Mouse (Mus musculus): ENCODE results near the gene Dnah1. TPM values are rescaled to one million over a fixed set of nuclear protein-coding genes. Genes with fewer than 3 reads are reported as not detected.

Dnah1 gene
- total RNA-seq, 2 experiments from 2014 or later, result 4.6 to 5.8 TPM

DNA sequence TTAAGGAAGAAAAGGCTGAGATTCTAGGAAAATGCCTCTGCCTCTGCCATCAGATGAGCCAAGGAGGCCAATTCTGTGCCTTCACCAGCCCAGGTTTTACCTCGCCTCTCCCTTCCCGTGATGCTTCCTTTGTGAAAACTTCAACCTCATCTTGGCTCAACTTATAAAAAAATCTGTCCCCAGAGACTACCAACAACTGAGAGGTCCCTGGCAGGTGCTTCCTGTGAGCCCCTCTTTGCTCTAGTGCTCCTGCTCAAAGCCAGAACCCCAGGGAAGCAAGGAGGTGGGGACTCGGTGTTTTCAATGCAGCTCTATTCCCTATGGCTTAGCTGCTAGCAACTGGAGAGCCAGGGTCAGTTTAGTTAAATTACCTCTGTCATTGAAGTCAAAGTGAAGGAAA is 10.5 kb downstream of the Dnah1 start:
- H3K27ac ChIP-seq, result no peak overlapping the region
- intact Hi-C loops (cut with DNase I), result no loop called here
- no peak overlapping the region for H3K4me3 ChIP-seq
- no peak for TF ChIP-seq CTCF (IDR thresholded peaks at IDR 0.05)
- no peak for DNase-seq (ENCODE audit: extremely low spot score in 1 of 2, low spot score in 2 of 2)

- DNase-seq (ENCODE audit: extremely low spot score in 1 of 2, low spot score in 2 of 2), result no peak
- intact Hi-C loops (cut with DNase I), result no loop called here
Observed at GRCm38 (mm10) chr14:31285728-31286127, 38.0 kb downstream of the Dnah1 start.

DNA sequence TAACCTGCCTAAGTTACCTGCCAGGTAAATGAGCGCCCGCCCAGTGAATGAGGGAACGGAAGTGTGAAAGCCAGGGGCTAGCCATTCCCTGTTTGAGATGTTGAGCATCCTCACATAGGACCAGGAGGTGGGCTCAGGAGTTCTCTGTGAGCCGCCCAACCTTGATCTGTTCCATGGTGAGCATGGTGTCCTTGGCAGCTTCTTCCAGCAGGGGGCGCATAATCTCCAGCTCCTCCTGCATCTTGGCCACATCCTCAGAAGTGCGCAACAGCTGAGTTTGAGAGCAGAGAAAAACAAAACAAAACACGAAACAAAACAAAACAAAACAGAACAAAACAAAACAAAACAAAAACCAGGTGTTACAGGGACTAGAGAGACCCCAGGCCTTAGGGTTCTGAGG is 51.5 kb downstream of the Dnah1 start:
- TF ChIP-seq CTCF (IDR thresholded peaks at IDR 0.05), result peak; percentile 92
- intact Hi-C loops (cut with DNase I), result loop anchor here (2.0 kb wide), 2 partner anchors 51 to 201 kb away; partner anchors contain the start of gene Dnah1
- Histone ChIP-seq H3K27ac (no peak overlapping the region), H3K4me3 (no peak overlapping the region)
- DNase-seq (ENCODE audit: extremely low spot score in 1 of 2, low spot score in 2 of 2), result peak; percentile 77 to 80

More at GRCm38 (mm10) chr14:31285728-31286127, 38.0 kb downstream of the Dnah1 start:
- Histone ChIP-seq H3K27ac (no peak overlapping the region), H3K4me3 (no peak overlapping the region)
- no peak for TF ChIP-seq CTCF (IDR thresholded peaks at IDR 0.05)

DNA sequence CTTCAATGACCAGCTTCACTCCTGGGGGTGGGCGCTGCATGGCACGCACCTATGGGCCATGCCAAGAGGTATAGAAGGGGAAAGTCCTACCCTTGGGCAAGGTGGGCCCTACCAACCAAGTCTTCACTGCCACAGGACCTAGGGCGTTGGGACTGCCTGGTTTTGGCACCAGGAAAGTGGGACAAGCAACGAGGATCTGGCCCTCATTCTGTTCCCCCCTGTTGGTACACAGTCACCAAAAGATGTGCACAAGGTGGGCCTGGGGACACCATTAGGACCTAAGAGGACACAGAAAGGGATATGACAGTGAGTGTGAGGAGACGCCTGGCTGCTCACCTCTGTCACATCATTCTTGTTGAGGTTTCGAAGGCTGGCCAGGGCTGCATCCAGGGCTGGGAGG is 52.6 kb downstream of the Dnah1 start:
- no peak for TF ChIP-seq CTCF (IDR thresholded peaks at IDR 0.05)

GRCm38 (mm10) chr14:31269456-31270100 is 54.1 kb downstream of the Dnah1 start:
- DNase-seq (ENCODE audit: extremely low spot score in 1 of 2, low spot score in 2 of 2), result peak; percentile 32 to 63
- Histone ChIP-seq H3K4me3 (peak overlapping the region; percentile 16; the same call in 1 of the 2 replicates), H3K27ac (peak overlapping the region; percentile 93)
- no peak for TF ChIP-seq CTCF (IDR thresholded peaks at IDR 0.05)
- intact Hi-C loops (cut with DNase I), result loop anchor here (2.0 kb wide), 1 partner anchor 67 kb away; the partner anchor contains the start of gene Capn7

More for the DNA sequence above, 52.6 kb downstream of the Dnah1 start:
- H3K27ac ChIP-seq, result no peak overlapping the region
- intact Hi-C loops (cut with DNase I), result loop anchor here (2.0 kb wide), 1 partner anchor 66 kb away; the partner anchor contains the start of gene Capn7
- H3K4me3 ChIP-seq, result no peak overlapping the region
- DNase-seq (ENCODE audit: extremely low spot score in 1 of 2, low spot score in 2 of 2), result no peak

DNA sequence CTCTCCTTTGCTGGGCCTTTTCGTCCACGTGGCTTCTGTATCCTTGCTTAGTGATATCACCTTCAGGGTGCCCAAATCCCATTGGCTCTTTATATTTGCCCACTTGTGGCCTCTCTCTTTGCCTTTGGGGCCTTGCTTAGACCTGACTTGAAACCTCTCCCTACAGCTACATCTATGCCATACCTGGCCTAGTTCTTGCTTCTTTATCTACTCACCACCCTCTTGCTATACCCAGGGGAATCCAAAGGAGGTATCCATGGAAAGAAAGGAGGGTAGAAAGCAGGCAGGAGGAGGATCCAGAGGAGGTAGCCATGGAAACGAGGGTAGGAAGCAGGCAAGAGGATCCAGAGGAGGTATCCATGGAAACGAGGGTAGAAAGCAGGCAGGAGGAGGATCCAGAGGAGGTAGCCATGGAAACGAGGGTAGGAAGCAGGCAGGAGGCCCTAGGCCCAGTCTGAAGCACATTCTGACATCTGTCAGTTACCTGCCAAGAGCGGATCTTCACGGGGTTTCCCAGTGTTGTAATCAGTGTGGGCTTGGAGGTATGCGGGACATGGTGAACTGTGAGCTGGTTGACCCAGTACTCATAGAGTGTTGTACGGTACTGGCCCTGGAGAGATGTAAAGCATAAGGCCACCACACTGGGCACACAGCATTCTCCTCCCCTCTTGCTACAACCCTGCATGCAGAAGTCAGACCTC is 55.2 kb downstream of the Dnah1 start:
- intact Hi-C loops (cut with DNase I), result no loop called here
- peak overlapping the region; percentile 16; the same call in 1 of the 2 replicates for H3K4me3 ChIP-seq
- no peak for TF ChIP-seq CTCF (IDR thresholded peaks at IDR 0.05)
- DNase-seq (ENCODE audit: extremely low spot score in 1 of 2, low spot score in 2 of 2), result peak; percentile 53 to 55
- peak overlapping the region; percentile 93 for H3K27ac ChIP-seq

- TF ChIP-seq CTCF (IDR thresholded peaks at IDR 0.05), result no peak
- intact Hi-C loops (cut with DNase I), result no loop called here
- Histone ChIP-seq H3K4me3 (no peak overlapping the region), H3K27ac (peak overlapping the region; percentile 93)
- DNase-seq (ENCODE audit: extremely low spot score in 1 of 2, low spot score in 2 of 2), result peak in 1 of 2 experiments; percentile 37
Observed at GRCm38 (mm10) chr14:31267649-31268048, 56.0 kb downstream of the Dnah1 start.

DNA sequence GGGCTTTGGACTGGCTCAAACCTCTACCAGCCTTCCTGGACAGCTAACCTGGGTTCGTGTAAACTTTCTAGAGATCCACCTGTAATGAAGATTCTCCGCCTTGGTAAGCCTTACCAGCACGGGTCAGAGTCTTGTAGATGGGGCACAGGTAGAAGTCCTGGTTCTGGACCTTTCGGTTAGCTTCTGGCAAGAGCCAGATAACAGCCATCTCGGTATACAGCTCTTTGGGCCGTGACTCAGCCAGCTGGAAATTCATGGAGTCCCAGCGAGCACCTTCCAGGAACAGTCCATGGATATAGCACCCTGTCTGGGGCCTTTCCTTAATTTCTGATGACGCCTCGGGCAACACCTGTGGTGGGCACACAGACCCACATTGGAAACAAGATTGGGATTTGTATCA is 62.8 kb downstream of the Dnah1 start:
- no peak for TF ChIP-seq CTCF (IDR thresholded peaks at IDR 0.05)
- intact Hi-C loops (cut with DNase I), result no loop called here

DNA sequence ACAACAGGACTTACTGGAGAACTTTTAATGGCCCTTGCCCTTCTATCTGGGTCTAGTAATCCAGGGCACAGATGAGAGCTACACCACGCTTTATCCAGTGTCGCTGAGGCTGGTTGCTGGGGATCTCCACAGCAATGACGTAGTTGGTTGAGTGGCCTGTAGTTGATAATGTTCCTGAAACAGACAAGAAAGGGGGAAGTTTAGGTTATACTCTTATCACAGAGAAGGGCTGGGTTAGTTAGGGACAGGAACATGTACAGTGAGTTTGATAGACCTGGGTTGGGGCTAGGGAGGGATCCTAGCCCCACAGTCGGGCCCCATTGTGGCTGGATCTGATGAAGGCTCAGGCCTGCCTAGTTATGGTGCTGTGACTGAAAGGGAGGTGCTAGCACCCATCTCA is 63.3 kb downstream of the Dnah1 start:
- H3K27ac ChIP-seq, result no peak overlapping the region
- no peak for DNase-seq (ENCODE audit: extremely low spot score in 1 of 2, low spot score in 2 of 2)
- H3K4me3 ChIP-seq, result no peak overlapping the region
- intact Hi-C loops (cut with DNase I), result no loop called here
- TF ChIP-seq CTCF (IDR thresholded peaks at IDR 0.05), result no peak

More for the DNA sequence above, 62.8 kb downstream of the Dnah1 start:
- H3K27ac ChIP-seq, result no peak overlapping the region
- no peak for DNase-seq (ENCODE audit: extremely low spot score in 1 of 2, low spot score in 2 of 2)
- H3K4me3 ChIP-seq, result no peak overlapping the region

DNA sequence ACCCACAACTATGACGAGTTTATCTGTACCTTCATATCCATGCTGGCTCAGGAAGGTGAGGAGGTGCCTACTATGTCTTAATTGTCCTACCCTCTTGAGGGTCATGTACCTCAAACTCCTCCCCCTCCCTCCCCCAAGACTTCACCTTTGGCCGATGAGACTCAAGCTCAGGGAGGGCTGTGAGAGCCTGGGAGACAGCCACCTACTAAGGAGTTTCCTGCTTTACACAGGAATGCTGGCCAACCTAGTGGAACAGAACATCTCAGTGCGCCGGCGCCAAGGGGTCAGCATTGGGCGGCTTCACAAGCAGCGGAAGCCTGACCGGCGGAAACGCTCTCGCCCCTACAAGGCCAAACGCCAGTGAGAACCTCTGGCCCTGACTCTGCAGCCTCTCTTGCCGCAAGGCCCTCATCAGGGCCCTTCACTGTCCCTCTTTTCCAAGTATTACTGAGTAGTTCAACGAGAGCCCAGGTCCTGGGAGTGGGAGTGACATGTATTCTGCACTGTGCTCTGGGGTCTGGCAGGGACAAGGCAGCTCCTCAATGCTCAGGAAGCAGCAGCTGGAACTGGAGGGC is 65.1 kb downstream of the Dnah1 start:
- H3K27ac ChIP-seq, result no peak overlapping the region
- DNase-seq (ENCODE audit: extremely low spot score in 1 of 2, low spot score in 2 of 2), result no peak
- intact Hi-C loops (cut with DNase I), result no loop called here
- no peak overlapping the region for H3K4me3 ChIP-seq
- TF ChIP-seq CTCF (IDR thresholded peaks at IDR 0.05), result no peak

- no peak overlapping the region for H3K27ac ChIP-seq
- no peak for TF ChIP-seq CTCF (IDR thresholded peaks at IDR 0.05)
- DNase-seq (ENCODE audit: extremely low spot score in 1 of 2, low spot score in 2 of 2), result no peak
- intact Hi-C loops (cut with DNase I), result loop anchor here (5.0 kb wide), 1 partner anchor 235 kb away; the partner anchor contains the start of genes Gnl3 and Pbrm1
- peak overlapping the region; percentile 99 for H3K4me3 ChIP-seq
Observed at GRCm38 (mm10) chr14:31252091-31252490, 71.6 kb downstream of the Dnah1 start.

GRCm38 (mm10) chr14:31251626-31252025 is 72.1 kb downstream of the Dnah1 start:
- no peak for TF ChIP-seq CTCF (IDR thresholded peaks at IDR 0.05)
- H3K27ac ChIP-seq, result peak overlapping the region; percentile 89
- no peak for DNase-seq (ENCODE audit: extremely low spot score in 1 of 2, low spot score in 2 of 2)
- H3K4me3 ChIP-seq, result peak overlapping the region; percentile 99
- intact Hi-C loops (cut with DNase I), result loop anchor here (2.0 to 5.0 kb wide), 3 partner anchors 45 to 234 kb away; partner anchors contain the start of genes Capn7, Gnl3 and Pbrm1
